Mouse (Mus musculus) heart, adult 8-10 months (tissue): ENCODE data around the gene Sema6c. TPM values are rescaled to one million over a fixed set of nuclear protein-coding genes. Genes with fewer than 3 reads are reported as not detected.
"Not testable (repeated sequence)": the region's sequence is repeated elsewhere in the genome, so short reads cannot be mapped to it uniquely, and the experiment has no call there.

Source experiments
- DNase-seq: peaks from one replicate; pipeline ENCODE4 v3.0.0; 2022; ENCODE audit warnings: low spot score
- total RNA-seq, 4 experiments: library from RNA; stranded (reverse); gene quantifications; 2 replicates each; pipeline ENCODE4 v1.2.4; 2022

Sema6c gene
- total RNA-seq, 4 experiments from 2014 or later = 2.6 to 8.1 (median 5.5) TPM

- no peak for DNase-seq
Measured at GRCm38 (mm10) chr3:95184796-95185577, 24.7 kb downstream of the Sema6c start.

GRCm38 (mm10) chr3:95186100-95186499, 25.8 kb downstream of the Sema6c start:
- DNase-seq = no peak

GRCm38 (mm10) chr3:95186888-95187287, 26.6 kb downstream of the Sema6c start:
- no peak for DNase-seq

GRCm38 (mm10) chr3:95194721-95195135, 34.5 kb downstream of the Sema6c start:
- no peak for DNase-seq

GRCm38 (mm10) chr3:95195772-95196171, 35.5 kb downstream of the Sema6c start:
- no peak for DNase-seq

- no peak for DNase-seq
Measured at GRCm38 (mm10) chr3:95199101-95199500, 38.8 kb downstream of the Sema6c start.

GRCm38 (mm10) chr3:95200132-95200531, 39.9 kb downstream of the Sema6c start:
- DNase-seq = peak; percentile 14

- no peak for DNase-seq
Measured at GRCm38 (mm10) chr3:95200562-95200961, 40.3 kb downstream of the Sema6c start.

- no peak for DNase-seq
Measured at GRCm38 (mm10) chr3:95203880-95204279, 43.6 kb downstream of the Sema6c start.

GRCm38 (mm10) chr3:95208286-95208685, 48.0 kb downstream of the Sema6c start:
- no peak for DNase-seq

GRCm38 (mm10) chr3:95210585-95210984, 50.3 kb downstream of the Sema6c start:
- no peak for DNase-seq

GRCm38 (mm10) chr3:95212889-95213608, 52.8 kb downstream of the Sema6c start:
- DNase-seq = not testable (repeated sequence)

- no peak for DNase-seq
Measured at GRCm38 (mm10) chr3:95213609-95213975, 53.3 kb downstream of the Sema6c start.

GRCm38 (mm10) chr3:95216655-95217254, 56.5 kb downstream of the Sema6c start:
- DNase-seq = no peak

- peak; percentile 95 for DNase-seq
Measured at GRCm38 (mm10) chr3:95217255-95218134, 57.2 kb downstream of the Sema6c start, which contains the start of gene Gabpb2. Gabpb2 (minus strand) TSS chr3:95217916.

GRCm38 (mm10) chr3:95218466-95219137, 58.3 kb downstream of the Sema6c start:
- no peak for DNase-seq

GRCm38 (mm10) chr3:95223041-95223440, 62.8 kb downstream of the Sema6c start:
- DNase-seq = no peak
